8 mouse cellular contexts compared by ENCODE assay signal in the genomic region with DNA sequence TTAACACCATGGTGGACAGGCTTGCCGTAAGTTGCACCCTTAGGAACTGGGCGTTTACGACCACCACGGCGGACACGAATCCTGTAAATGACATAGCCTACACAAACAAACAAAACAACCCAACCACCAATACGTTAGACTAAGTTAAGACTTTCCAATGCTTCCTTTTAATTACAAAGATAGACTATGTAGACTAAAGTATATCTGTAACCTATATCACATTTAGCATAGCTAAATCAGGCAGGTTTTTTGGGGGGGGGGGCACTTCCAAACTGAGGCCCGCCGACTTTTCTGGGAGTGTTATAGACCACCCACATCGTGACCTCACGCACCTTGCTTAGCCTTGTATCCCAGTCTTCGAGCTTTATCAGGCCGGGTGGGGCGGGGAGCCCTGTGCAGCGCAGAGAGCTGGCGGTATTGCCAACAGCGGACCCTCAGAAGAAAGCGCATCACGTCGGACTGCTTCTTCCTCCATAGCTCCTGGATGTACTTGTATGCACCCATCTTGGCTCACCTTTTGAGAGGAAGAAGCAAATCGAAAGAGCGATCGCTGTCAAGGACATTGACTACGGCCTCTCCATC. TPM values are rescaled to one million over a fixed set of nuclear protein-coding genes. Genes with fewer than 3 reads are reported as not detected.
A peak's percentile ranks its signal among the peaks of the same experiment; 100 is the strongest.
DNase-seq lines count a peak whose midpoint lies in the region; ATAC-seq and TF ChIP-seq lines count a peak whose summit lies in the region.
"Not testable (repeated sequence)": the region's sequence is repeated elsewhere in the genome, so short reads cannot be mapped to it uniquely, and the experiment has no call there.

No protein-coding gene starts in this region.

- not testable (repeated sequence) for TF ChIP-seq CTCF in heart, adult 2 months (IDR thresholded peaks at IDR 0.05); lung, embryonic 14.5 days (IDR thresholded peaks at IDR 0.05; ENCODE audit: low read depth); stomach, postnatal 0 days (IDR thresholded peaks at IDR 0.05; ENCODE audit: low read depth)

- H3K4me3 ChIP-seq in embryonic facial prominence, embryonic 13.5 days: peak overlapping the region; percentile 85
- peak overlapping the region; percentile 84 for H3K4me3 ChIP-seq in heart, adult 2 months
- H3K4me3 ChIP-seq in hindbrain, embryonic 16.5 days (ENCODE audit: low read length): peak overlapping the region; percentile 76
- H3K4me3 ChIP-seq in limb, embryonic 10.5 days: peak overlapping the region; percentile 89
- peak overlapping the region; percentile 89 for H3K4me3 ChIP-seq in lung, embryonic 14.5 days (ENCODE audit: low read depth, low read length)
- H3K4me3 ChIP-seq in myocyte: peak overlapping the region; percentile 92
- H3K4me3 ChIP-seq in stomach, postnatal 0 days (ENCODE audit: low read depth, low read length): peak overlapping the region; percentile 94

- not testable (repeated sequence) for H3K27me3 ChIP-seq in embryonic facial prominence, embryonic 13.5 days; heart, adult 2 months (ENCODE audit: control insufficient read depth, insufficient read depth, low read length); hindbrain, embryonic 16.5 days (replicated peaks; ENCODE audit: control insufficient read depth, insufficient read depth, low read length); limb, embryonic 10.5 days (ENCODE audit: low read depth, poor library complexity, severe bottlenecking); lung, embryonic 14.5 days (ENCODE audit: insufficient read depth, low read length); myocyte (ENCODE audit: control insufficient read depth, insufficient read depth, insufficient read length); stomach, postnatal 0 days (ENCODE audit: control insufficient read depth, insufficient read depth, low read length)

- intact Hi-C loops in heart, adult 2 months (cut with DNase I): loop anchor here (2.0 kb wide), 1 partner anchor 59 kb away; no protein-coding TSS in a partner anchor

- peak overlapping the region; percentile 38 for H3ac ChIP-seq in myocyte (ENCODE audit: control insufficient read depth, insufficient read length)

- TF ChIP-seq POLR2A in heart, adult 2 months (IDR thresholded peaks at IDR 0.05; ENCODE audit: insufficient read depth, low read depth, low read length); myocyte (IDR thresholded peaks at IDR 0.05; ENCODE audit: insufficient read length, low read depth): not testable (repeated sequence)

- not testable (repeated sequence) for TF ChIP-seq EP300 in heart, adult 2 months (IDR thresholded peaks at IDR 0.05; ENCODE audit: insufficient read depth, low read depth, low read length); stomach, postnatal 0 days (optimal IDR thresholded peaks at IDR 0.05)

- 1% methylated on average over 24 of the region's 24 CpGs for WGBS in embryonic facial prominence, embryonic 13.5 days
- 2% methylated on average over 24 of the region's 24 CpGs for WGBS in heart, adult 2 months
- WGBS in hindbrain, embryonic 16.5 days: 0% methylated on average over 18 of the region's 24 CpGs
- WGBS in limb, embryonic 10.5 days: 2% methylated on average over 24 of the region's 24 CpGs
- WGBS in lung, embryonic 14.5 days: 1% methylated on average over 24 of the region's 24 CpGs
- WGBS in stomach, postnatal 0 days: under 1% methylated on average over 19 of the region's 24 CpGs

- H3K36me3 ChIP-seq in embryonic facial prominence, embryonic 13.5 days: peaks cover 27% of the 10 kb centered on the region
- H3K36me3 ChIP-seq in heart, adult 2 months (ENCODE audit: control insufficient read depth, insufficient read depth, low read length); stomach, postnatal 0 days (ENCODE audit: control insufficient read depth, insufficient read depth, low read length): not testable (repeated sequence)
- peaks cover 18% of the 10 kb centered on the region for H3K36me3 ChIP-seq in hindbrain, embryonic 16.5 days (ENCODE audit: control insufficient read depth, insufficient read depth, low read length)
- H3K36me3 ChIP-seq in limb, embryonic 10.5 days: peaks cover 37% of the 10 kb centered on the region
- H3K36me3 ChIP-seq in lung, embryonic 14.5 days (ENCODE audit: insufficient read depth): peaks cover 30% of the 10 kb centered on the region
- H3K36me3 ChIP-seq in myocyte (ENCODE audit: control insufficient read depth, insufficient read depth): peaks cover 25% of the 10 kb centered on the region

- not testable (repeated sequence) for H3K9me3 ChIP-seq in embryonic facial prominence, embryonic 13.5 days; hindbrain, embryonic 16.5 days (ENCODE audit: control insufficient read depth, low read length); limb, embryonic 10.5 days (replicated peaks); lung, embryonic 14.5 days (ENCODE audit: low read depth, low read length); stomach, postnatal 0 days (ENCODE audit: control insufficient read depth, low read length)

- peak; percentile 12 for DNase-seq in NIH3T3 (ENCODE audit: low read depth)
- DNase-seq in heart, adult 2 months; limb, embryonic 10.5 days (ENCODE audit: low spot score): not testable (repeated sequence)
- DNase-seq in lung, embryonic 14.5 days: peak; percentile 39
- peak; percentile 22 for DNase-seq in stomach, postnatal 0 days (ENCODE audit: low spot score)

- H3K27ac ChIP-seq in embryonic facial prominence, embryonic 13.5 days: peak overlapping the region; percentile 83
- peak overlapping the region; percentile 97 for H3K27ac ChIP-seq in heart, adult 2 months
- H3K27ac ChIP-seq in hindbrain, embryonic 16.5 days (ENCODE audit: low read depth, low read length): peak overlapping the region; percentile 88
- H3K27ac ChIP-seq in limb, embryonic 10.5 days: peak overlapping the region; percentile 98
- H3K27ac ChIP-seq in lung, embryonic 14.5 days (ENCODE audit: low read depth): peak overlapping the region; percentile 85
- H3K27ac ChIP-seq in stomach, postnatal 0 days (replicated peaks): peak overlapping the region; percentile 90

- peaks cover 12% of the 10 kb centered on the region for H3K4me1 ChIP-seq in embryonic facial prominence, embryonic 13.5 days
- not testable (repeated sequence) for H3K4me1 ChIP-seq in heart, adult 2 months (ENCODE audit: control insufficient read depth, insufficient read depth, low read length); limb, embryonic 10.5 days; lung, embryonic 14.5 days (ENCODE audit: insufficient read depth); stomach, postnatal 0 days (replicated peaks; ENCODE audit: control insufficient read depth, insufficient read depth)
- peaks cover 14% of the 10 kb centered on the region for H3K4me1 ChIP-seq in hindbrain, embryonic 16.5 days (ENCODE audit: control insufficient read depth, insufficient read depth, low read depth, low read length)

- ATAC-seq in embryonic facial prominence, embryonic 13.5 days (ENCODE audit: insufficient number of reproducible peaks, insufficient read depth, low FRiP score, low TSS enrichment, low read depth); lung, embryonic 14.5 days (ENCODE audit: insufficient read depth); stomach, postnatal 0 days (ENCODE audit: low FRiP score, low TSS enrichment): not testable (repeated sequence)
- ATAC-seq in hindbrain, embryonic 16.5 days: peak; percentile 0; the same call in 1 of the 2 replicates

- peak overlapping the region; percentile 71 for H3K4me2 ChIP-seq in embryonic facial prominence, embryonic 13.5 days
- H3K4me2 ChIP-seq in hindbrain, embryonic 16.5 days (ENCODE audit: low read length): peak overlapping the region; percentile 82
- H3K4me2 ChIP-seq in lung, embryonic 14.5 days: peak overlapping the region; percentile 62
- H3K4me2 ChIP-seq in myocyte (ENCODE audit: low read depth): peak overlapping the region; percentile 89
- H3K4me2 ChIP-seq in stomach, postnatal 0 days (replicated peaks; ENCODE audit: low read depth): peak overlapping the region; percentile 63

- not testable (repeated sequence) for H3K79me2 ChIP-seq in heart, adult 2 months (replicated peaks; ENCODE audit: control insufficient read depth, insufficient read depth, low read length)
- H3K79me2 ChIP-seq in myocyte (ENCODE audit: control insufficient read depth, insufficient read depth): peaks cover 36% of the 10 kb centered on the region

- peak overlapping the region; percentile 99 for H3K9ac ChIP-seq in embryonic facial prominence, embryonic 13.5 days
- peak overlapping the region; percentile 95 for H3K9ac ChIP-seq in heart, adult 2 months (ENCODE audit: low read depth, low read length)
- H3K9ac ChIP-seq in hindbrain, embryonic 16.5 days (ENCODE audit: low read depth, low read length): peak overlapping the region; percentile 92
- H3K9ac ChIP-seq in lung, embryonic 14.5 days: peak overlapping the region; percentile 95
- H3K9ac ChIP-seq in stomach, postnatal 0 days (ENCODE audit: low read length): peak overlapping the region; percentile 98

RNA-seq across cellular contexts. Expression of gene Nkiras1, which starts 0.9 kb away (rescaled TPM):
- polyA plus RNA-seq in embryonic facial prominence, embryonic 13.5 days (2015; fragmentation: Nextera tagmentation; extraction: Ambion mirVana): 19.1 and 23.4 TPM in 2 replicates
- total RNA-seq in heart, adult 2 months (2021): 10 to 100 TPM; 31.5 to 35.9 TPM
- polyA plus RNA-seq in heart, adult 2 months (2012; rRNA removed): 12.7 and 18.8 TPM in 2 replicates
- polyA plus RNA-seq in hindbrain, embryonic 16.5 days (2015; fragmentation: Nextera tagmentation; extraction: Ambion mirVana): 60.6 and 70.4 TPM in 2 replicates
- 10.0 and 11.1 TPM in 2 replicates for polyA plus RNA-seq in limb, embryonic 10.5 days (2016; fragmentation: Nextera tagmentation; extraction: Ambion mirVana)
- 10.2 and 12.8 TPM in 2 replicates for polyA plus RNA-seq in lung, embryonic 14.5 days (2014; fragmentation: Nextera tagmentation; extraction: Ambion mirVana)
- 10.3 TPM for polyA plus RNA-seq in myocyte (2012; fragmentation: generic; extraction: Trizol)
- 14.2 and 15.9 TPM in 2 replicates for polyA plus RNA-seq in stomach, postnatal 0 days (2015; fragmentation: Nextera tagmentation; extraction: Ambion mirVana)

RNA-seq across cellular contexts. Expression of gene Rpl15, which starts 1.2 kb away (rescaled TPM):
- 387 and 439 TPM in 2 replicates for polyA plus RNA-seq in embryonic facial prominence, embryonic 13.5 days (2015; fragmentation: Nextera tagmentation; extraction: Ambion mirVana)
- total RNA-seq in heart, adult 2 months (2021): 100 to 1,000 TPM; 499 to 586 TPM
- polyA plus RNA-seq in heart, adult 2 months (2012; rRNA removed): 160 and 269 TPM in 2 replicates
- polyA plus RNA-seq in hindbrain, embryonic 16.5 days (2015; fragmentation: Nextera tagmentation; extraction: Ambion mirVana): 248 and 259 TPM in 2 replicates
- polyA plus RNA-seq in limb, embryonic 10.5 days (2016; fragmentation: Nextera tagmentation; extraction: Ambion mirVana): 460 and 562 TPM in 2 replicates
- polyA plus RNA-seq in lung, embryonic 14.5 days (2014; fragmentation: Nextera tagmentation; extraction: Ambion mirVana): 533 and 550 TPM in 2 replicates
- polyA plus RNA-seq in myocyte (2012; fragmentation: generic; extraction: Trizol): 1,739 TPM
- polyA plus RNA-seq in stomach, postnatal 0 days (2015; fragmentation: Nextera tagmentation; extraction: Ambion mirVana): 372 and 389 TPM in 2 replicates

RNA-seq across cellular contexts. Expression of gene Nr1d2, which starts 31.1 kb away (rescaled TPM):
- 6.9 and 7.9 TPM in 2 replicates for polyA plus RNA-seq in embryonic facial prominence, embryonic 13.5 days (2015; fragmentation: Nextera tagmentation; extraction: Ambion mirVana)
- total RNA-seq in heart, adult 2 months (2021): 100 to 1,000 TPM in 1 of 2 experiments, 10 to 100 TPM in 1; 32.3 to 104 TPM
- polyA plus RNA-seq in heart, adult 2 months (2012; rRNA removed): 17.3 and 27.4 TPM in 2 replicates
- polyA plus RNA-seq in hindbrain, embryonic 16.5 days (2015; fragmentation: Nextera tagmentation; extraction: Ambion mirVana): 6.6 and 7.1 TPM in 2 replicates
- 4.0 and 5.0 TPM in 2 replicates for polyA plus RNA-seq in limb, embryonic 10.5 days (2016; fragmentation: Nextera tagmentation; extraction: Ambion mirVana)
- 9.1 TPM in 2 replicates for polyA plus RNA-seq in lung, embryonic 14.5 days (2014; fragmentation: Nextera tagmentation; extraction: Ambion mirVana)
- 7.8 TPM for polyA plus RNA-seq in myocyte (2012; fragmentation: generic; extraction: Trizol)
- 11.1 and 13.0 TPM in 2 replicates for polyA plus RNA-seq in stomach, postnatal 0 days (2015; fragmentation: Nextera tagmentation; extraction: Ambion mirVana)
